Mouse (Mus musculus): Measurements from ENCODE around the gene AC129217.1.

The AC129217.1 gene

GRCm38 (mm10) chr19:8837251-8837791 is 7.7 kb downstream of the AC129217.1 start, which contains the start of gene Bscl2:
Gene Bscl2 (plus strand): TSS chr19:8837467.
- Histone ChIP-seq H3K4me1 (replicated peaks; ENCODE audit: low read depth, low read length) (peaks cover 58% of the 10 kb centered on the region), H3K36me3 (ENCODE audit: insufficient read depth, low read length) (peaks cover 47% of the 10 kb centered on the region), H3K27me3 (ENCODE audit: insufficient read depth, low read length) (no peaks in the 10 kb centered on the region), H3K4me3 (replicated peaks; ENCODE audit: low read length) (peak within 1 kb of the TSS; percentile 76), H3K9me3 (ENCODE audit: low read length) (no peaks in the 10 kb centered on the region)
- no peak for TF ChIP-seq NANOG (IDR thresholded peaks at IDR 0.05; ENCODE audit: borderline replicate concordance, low read length)
- TF ChIP-seq CTCF (conservative IDR thresholded peaks at IDR 0.05; ENCODE audit: low read length) = peak; percentile 30

GRCm38 (mm10) chr19:8838041-8838730 is 8.6 kb downstream of the AC129217.1 start:
- TF ChIP-seq POU5F1 (IDR thresholded peaks at IDR 0.05; ENCODE audit: borderline replicate concordance, low read length) (no peak), CTCF (conservative IDR thresholded peaks at IDR 0.05; ENCODE audit: low read length) (no peak), NANOG (IDR thresholded peaks at IDR 0.05; ENCODE audit: borderline replicate concordance, low read length) (no peak)

GRCm38 (mm10) chr19:8839103-8839907 is 9.7 kb downstream of the AC129217.1 start, which contains the start of gene Gng3:
Gene Gng3 (minus strand): TSS chr19:8839194.
- Histone ChIP-seq H3K36me3 (ENCODE audit: insufficient read depth, low read length) (peaks cover 46% of the 10 kb centered on the region), H3K9me3 (ENCODE audit: low read length) (no peaks in the 10 kb centered on the region), H3K4me3 (replicated peaks; ENCODE audit: low read length) (peak within 1 kb of the TSS; percentile 76), H3K4me1 (replicated peaks; ENCODE audit: low read depth, low read length) (peaks cover 58% of the 10 kb centered on the region), H3K27me3 (ENCODE audit: insufficient read depth, low read length) (no peaks in the 10 kb centered on the region)
- no peak for TF ChIP-seq NANOG (IDR thresholded peaks at IDR 0.05; ENCODE audit: borderline replicate concordance, low read length)
- TF ChIP-seq CTCF (conservative IDR thresholded peaks at IDR 0.05; ENCODE audit: low read length) = no peak
- no peak for TF ChIP-seq POU5F1 (IDR thresholded peaks at IDR 0.05; ENCODE audit: borderline replicate concordance, low read length)

More at GRCm38 (mm10) chr19:8838041-8838730, 8.6 kb downstream of the AC129217.1 start:
- no peaks in the 10 kb centered on the region for H3K9me3 ChIP-seq (ENCODE audit: low read length)
- peak overlapping the region; percentile 76 for H3K4me3 ChIP-seq (replicated peaks; ENCODE audit: low read length)
- peaks cover 47% of the 10 kb centered on the region for H3K36me3 ChIP-seq (ENCODE audit: insufficient read depth, low read length)
- no peaks in the 10 kb centered on the region for H3K27me3 ChIP-seq (ENCODE audit: insufficient read depth, low read length)
- peaks cover 58% of the 10 kb centered on the region for H3K4me1 ChIP-seq (replicated peaks; ENCODE audit: low read depth, low read length)

GRCm38 (mm10) chr19:8839908-8840791 is 10.6 kb downstream of the AC129217.1 start:
- TF ChIP-seq POU5F1 (IDR thresholded peaks at IDR 0.05; ENCODE audit: borderline replicate concordance, low read length) (no peak), NANOG (IDR thresholded peaks at IDR 0.05; ENCODE audit: borderline replicate concordance, low read length) (no peak), CTCF (conservative IDR thresholded peaks at IDR 0.05; ENCODE audit: low read length) (no peak)
- Histone ChIP-seq H3K4me3 (replicated peaks; ENCODE audit: low read length) (peak overlapping the region; percentile 76), H3K4me1 (replicated peaks; ENCODE audit: low read depth, low read length) (peaks cover 58% of the 10 kb centered on the region)

GRCm38 (mm10) chr19:8841012-8841411 is 11.4 kb downstream of the AC129217.1 start:
- Histone ChIP-seq H3K9me3 (ENCODE audit: low read length) (no peaks in the 10 kb centered on the region), H3K36me3 (ENCODE audit: insufficient read depth, low read length) (peaks cover 45% of the 10 kb centered on the region), H3K27me3 (ENCODE audit: insufficient read depth, low read length) (no peaks in the 10 kb centered on the region), H3K4me1 (replicated peaks; ENCODE audit: low read depth, low read length) (peaks cover 49% of the 10 kb centered on the region), H3K4me3 (replicated peaks; ENCODE audit: low read length) (peak overlapping the region; percentile 76)
- TF ChIP-seq CTCF (conservative IDR thresholded peaks at IDR 0.05; ENCODE audit: low read length) (no peak), POU5F1 (IDR thresholded peaks at IDR 0.05; ENCODE audit: borderline replicate concordance, low read length) (no peak), NANOG (IDR thresholded peaks at IDR 0.05; ENCODE audit: borderline replicate concordance, low read length) (no peak)

More at GRCm38 (mm10) chr19:8839908-8840791, 10.6 kb downstream of the AC129217.1 start:
- no peaks in the 10 kb centered on the region for H3K27me3 ChIP-seq (ENCODE audit: insufficient read depth, low read length)
- H3K9me3 ChIP-seq (ENCODE audit: low read length) = no peaks in the 10 kb centered on the region
- H3K36me3 ChIP-seq (ENCODE audit: insufficient read depth, low read length) = peaks cover 43% of the 10 kb centered on the region

- Histone ChIP-seq H3K4me1 (replicated peaks; ENCODE audit: low read depth, low read length) (peaks cover 52% of the 10 kb centered on the region), H3K27me3 (ENCODE audit: insufficient read depth, low read length) (no peaks in the 10 kb centered on the region), H3K4me3 (replicated peaks; ENCODE audit: low read length) (no peak overlapping the region), H3K9me3 (ENCODE audit: low read length) (no peaks in the 10 kb centered on the region), H3K36me3 (ENCODE audit: insufficient read depth, low read length) (peaks cover 65% of the 10 kb centered on the region)
- no peak for TF ChIP-seq POU5F1 (IDR thresholded peaks at IDR 0.05; ENCODE audit: borderline replicate concordance, low read length)
- no peak for TF ChIP-seq NANOG (IDR thresholded peaks at IDR 0.05; ENCODE audit: borderline replicate concordance, low read length)
- TF ChIP-seq CTCF (conservative IDR thresholded peaks at IDR 0.05; ENCODE audit: low read length) = no peak
Measured at GRCm38 (mm10) chr19:8842961-8843360, 13.4 kb downstream of the AC129217.1 start.

GRCm38 (mm10) chr19:8844371-8845129 is 15.0 kb downstream of the AC129217.1 start:
- Histone ChIP-seq H3K4me3 (replicated peaks; ENCODE audit: low read length) (no peak overlapping the region), H3K27me3 (ENCODE audit: insufficient read depth, low read length) (no peaks in the 10 kb centered on the region), H3K9me3 (ENCODE audit: low read length) (no peaks in the 10 kb centered on the region), H3K36me3 (ENCODE audit: insufficient read depth, low read length) (peaks cover 73% of the 10 kb centered on the region), H3K4me1 (replicated peaks; ENCODE audit: low read depth, low read length) (peaks cover 52% of the 10 kb centered on the region)
- peak; percentile 93 for TF ChIP-seq CTCF (conservative IDR thresholded peaks at IDR 0.05; ENCODE audit: low read length)
- no peak for TF ChIP-seq NANOG (IDR thresholded peaks at IDR 0.05; ENCODE audit: borderline replicate concordance, low read length)
- TF ChIP-seq POU5F1 (IDR thresholded peaks at IDR 0.05; ENCODE audit: borderline replicate concordance, low read length) = no peak

Data from E14TG2a.4 (cell line).